Mouse (Mus musculus): Measurements from ENCODE around the gene Yap1.

- no peak for TF ChIP-seq POLR2A (IDR thresholded peaks at IDR 0.05; ENCODE audit: borderline replicate concordance, extremely low read depth, insufficient read depth, insufficient read length, poor library complexity, severe bottlenecking)
- no peak for TF ChIP-seq CTCF (IDR thresholded peaks at IDR 0.05; ENCODE audit: borderline replicate concordance, extremely low read depth, insufficient read depth, insufficient read length)
These were observed 30.7 kb upstream of the Yap1 start for GRCm38 (mm10) chr9:8035091-8035490.

Measured in brain, embryonic 14.5 days (tissue).